Mouse (Mus musculus): ENCODE measurements around the gene Sema6d.

GRCm38 (mm10) chr2:124612727-124613510 is 523.1 kb downstream of the Sema6d start:
- TF ChIP-seq CTCF (IDR thresholded peaks at IDR 0.05; ENCODE audit: borderline replicate concordance, extremely low read depth, insufficient read depth, insufficient read length) = no peak
- TF ChIP-seq POLR2A (IDR thresholded peaks at IDR 0.05; ENCODE audit: borderline replicate concordance, extremely low read depth, insufficient read depth, insufficient read length, poor library complexity, severe bottlenecking) = no peak

Data from brain, embryonic 14.5 days (tissue).